Mouse (Mus musculus) olfactory bulb, adult 2 months (tissue): ENCODE data around the gene Sh3pxd2a.

ENCODE experiments used
- CTCF ChIP-seq: fragments of 200-500 bp; IDR thresholded peaks from 2 replicates; pipeline ENCODE4 v1.5.1; 2012; ENCODE audit warnings: low read depth, mild to moderate bottlenecking, low read length, moderate library complexity; ENCODE audit not compliant: insufficient read depth
- POLR2A ChIP-seq: fragments of 200-500 bp; IDR thresholded peaks from 2 replicates; pipeline ENCODE4 v1.6.1; 2012; ENCODE audit warnings: mild to moderate bottlenecking, low read depth, low read length, moderate library complexity; ENCODE audit not compliant: insufficient read depth

- TF ChIP-seq POLR2A (no peak), CTCF (no peak)
Observed at GRCm38 (mm10) chr19:47512794-47513617, 48.8 kb upstream of the Sh3pxd2a start.
